Mouse (Mus musculus) hindbrain, embryonic 10.5 days (tissue): ENCODE measurements around the gene Bst1. TPM values are rescaled to one million over a fixed set of nuclear protein-coding genes. Genes with fewer than 3 reads are reported as not detected.

Experiments
- DNase-seq: peaks from one replicate; pipeline ENCODE4 v3.0.0-alpha.2; 2017; ENCODE audit warnings: low spot score
- H3K27ac ChIP-seq: fragments of 300-500 bp; sonication (generic); 2 replicates; pipeline ENCODE4 v1.5.1; 2016; ENCODE audit warnings: mild to moderate bottlenecking, moderate library complexity
- H3K27me3 ChIP-seq: fragments of 300-500 bp; sonication (generic); 2 replicates; pipeline ENCODE4 v1.6.1; 2016; ENCODE audit warnings: mild to moderate bottlenecking; ENCODE audit not compliant: poor library complexity, insufficient read depth, severe bottlenecking
- H3K36me3 ChIP-seq: fragments of 300-500 bp; sonication (generic); 2 replicates; pipeline ENCODE4 v1.6.1; 2016; ENCODE audit warnings: mild to moderate bottlenecking, moderate library complexity
- H3K4me1 ChIP-seq: fragments of 300-500 bp; sonication (generic); replicated peaks from 2 replicates; pipeline ENCODE4 v1.6.1; 2016; ENCODE audit warnings: mild to moderate bottlenecking
- H3K4me3 ChIP-seq: fragments of 300-500 bp; sonication (generic); 2 replicates; pipeline ENCODE4 v1.5.1; 2016; ENCODE audit warnings: mild to moderate bottlenecking, moderate library complexity
- H3K9me3 ChIP-seq: fragments of 300-500 bp; sonication (generic); 2 replicates; pipeline ENCODE4 v1.6.1; 2016; ENCODE audit warnings: mild to moderate bottlenecking, moderate library complexity
- WGBS: fragments of 180-500 bp; shearing (Covaris S2); methylation state at CpG from one replicate; pipeline ENCODE4 v1.1.7; 2016; 5-methylcytosine and 5-hydroxymethylcytosine counted together
- polyA plus RNA-seq: library from polyadenylated mRNA; unstranded; fragments of >200 nt; fragmentation: Nextera tagmentation; extraction: Ambion mirVana; gene quantifications from 2 replicates; pipeline ENCODE4 v1.2.1, GENCODE M21; 2016

Gene Bst1
- polyA plus RNA-seq, 1 experiment from 2014 or later, result not detected

DNA sequence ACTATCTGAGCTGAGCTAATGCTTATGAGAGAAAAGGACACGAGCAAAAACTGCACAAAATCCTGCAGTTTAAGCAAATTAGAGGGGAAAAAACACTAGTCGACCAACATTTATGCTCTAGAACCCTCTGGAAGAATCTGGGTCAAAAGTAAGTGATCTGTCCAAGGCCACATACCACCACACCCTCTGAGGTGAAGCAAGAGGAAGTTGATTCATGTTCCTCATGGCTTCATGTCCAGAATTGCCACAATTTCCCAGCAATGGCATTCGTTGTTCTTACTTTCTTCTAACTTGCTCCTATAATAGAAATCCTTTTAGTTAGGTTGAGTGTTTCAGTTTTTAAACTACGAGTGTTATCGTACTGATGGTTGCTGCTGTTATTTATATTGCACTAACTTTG, 19.2 kb upstream of the Bst1 start:
- no peak overlapping the region for H3K27ac ChIP-seq
- H3K4me3 ChIP-seq, result no peak overlapping the region
- H3K4me1 ChIP-seq, result no peaks in the 10 kb centered on the region; the same call in 1 of the 2 replicates
- DNase-seq, result no peak
- WGBS, result 88% methylated on average over 5 of the region's 5 CpGs
- no peaks in the 10 kb centered on the region for H3K27me3 ChIP-seq
- no peaks in the 10 kb centered on the region for H3K9me3 ChIP-seq
- no peaks in the 10 kb centered on the region for H3K36me3 ChIP-seq

DNA sequence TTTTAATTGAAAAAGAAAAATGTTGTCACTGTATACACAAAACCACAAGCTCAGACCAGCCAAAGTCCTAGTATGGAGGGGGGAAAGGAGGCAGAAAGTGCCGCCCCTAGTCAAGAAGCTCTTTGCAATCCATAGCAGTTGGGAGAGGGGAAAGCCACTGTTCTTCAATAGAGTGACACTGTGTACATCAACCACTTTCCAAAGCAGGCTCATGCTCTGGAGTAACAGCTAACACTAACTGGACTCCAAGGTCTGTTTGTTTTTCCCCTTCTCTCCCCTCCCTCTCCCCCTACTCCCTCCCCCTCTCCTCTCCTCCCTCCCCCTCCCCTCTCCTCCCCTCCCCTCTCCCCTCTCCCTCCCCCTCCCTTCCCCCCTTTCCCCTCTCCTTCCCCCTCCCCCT, 18.0 kb upstream of the Bst1 start:
- no peaks in the 10 kb centered on the region for H3K27me3 ChIP-seq
- WGBS, result 50% methylated on average over 1 of the region's 1 CpGs
- no peak overlapping the region for H3K27ac ChIP-seq
- H3K9me3 ChIP-seq, result no peaks in the 10 kb centered on the region
- H3K4me3 ChIP-seq, result no peak overlapping the region
- no peaks in the 10 kb centered on the region for H3K36me3 ChIP-seq
- H3K4me1 ChIP-seq, result no peaks in the 10 kb centered on the region; the same call in 1 of the 2 replicates
- no peak for DNase-seq

DNA sequence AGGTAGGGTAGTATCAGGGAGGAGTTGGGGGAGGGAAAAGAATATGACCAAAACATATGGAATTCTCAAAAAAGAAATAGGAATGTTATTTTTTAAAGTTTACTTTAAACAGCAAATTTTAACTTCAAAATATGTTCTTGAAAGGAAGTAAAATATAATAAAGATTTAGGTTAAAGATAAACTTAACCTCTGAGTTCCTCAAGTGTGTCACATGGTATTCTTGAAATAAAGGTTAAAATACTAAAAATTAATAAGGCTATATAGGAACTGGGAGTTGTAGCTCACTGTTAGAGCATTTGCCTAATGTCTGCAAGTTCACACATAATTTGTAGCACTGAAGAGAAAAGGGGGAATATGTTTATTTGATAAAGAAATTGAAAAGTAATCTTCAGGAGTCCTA, 17.4 kb upstream of the Bst1 start:
- H3K4me1 ChIP-seq, result no peaks in the 10 kb centered on the region; the same call in 1 of the 2 replicates
- H3K36me3 ChIP-seq, result no peaks in the 10 kb centered on the region
- H3K9me3 ChIP-seq, result no peaks in the 10 kb centered on the region
- DNase-seq, result no peak
- H3K4me3 ChIP-seq, result no peak overlapping the region
- no peak overlapping the region for H3K27ac ChIP-seq
- H3K27me3 ChIP-seq, result no peaks in the 10 kb centered on the region

DNA sequence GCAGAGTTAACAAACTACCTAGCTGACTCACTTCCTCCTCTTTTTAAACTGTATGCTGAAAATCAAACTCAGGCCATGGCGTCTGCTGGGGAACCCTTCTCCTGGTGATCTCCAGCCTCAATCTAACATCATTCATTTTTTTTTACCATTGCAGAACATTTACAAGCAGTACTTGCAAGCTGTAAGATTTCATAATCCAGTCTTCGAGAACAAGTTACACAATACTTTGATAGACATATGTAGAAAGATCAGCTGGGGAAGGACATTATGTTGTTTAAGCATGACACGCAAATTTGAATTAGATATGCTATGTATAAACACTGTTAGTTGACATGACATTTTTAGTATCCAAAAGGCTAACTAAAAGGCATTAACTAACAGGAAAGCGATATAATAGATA, 16.9 kb upstream of the Bst1 start:
- no peak for DNase-seq

DNA sequence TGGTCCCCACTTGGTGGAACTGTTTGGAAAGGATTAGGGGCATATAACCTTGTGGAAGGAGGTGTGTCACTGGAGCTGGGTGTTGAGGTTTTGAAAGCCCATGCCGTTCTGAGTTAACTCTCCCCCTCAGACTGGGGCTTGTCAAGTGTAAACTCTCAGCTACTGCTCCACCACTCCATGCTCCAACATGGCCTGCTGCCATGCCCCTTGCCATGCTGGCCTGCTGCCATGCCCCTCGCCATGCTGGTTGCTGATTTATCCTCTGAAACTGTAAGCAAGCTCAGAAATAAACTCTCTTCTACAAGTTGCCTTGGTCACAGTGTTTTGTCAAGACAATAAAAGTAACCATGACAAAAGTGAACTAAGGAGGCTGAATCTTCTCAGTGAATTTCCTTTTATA, 13.3 kb upstream of the Bst1 start:
- Histone ChIP-seq H3K36me3 (no peaks in the 10 kb centered on the region), H3K27ac (no peak overlapping the region), H3K9me3 (no peaks in the 10 kb centered on the region), H3K4me3 (no peak overlapping the region), H3K27me3 (peaks cover 18% of the 10 kb centered on the region), H3K4me1 (no peaks in the 10 kb centered on the region; the same call in 1 of the 2 replicates)
- WGBS, result 86% methylated on average over 2 of the region's 2 CpGs
- DNase-seq, result no peak

More for the DNA sequence above, 16.9 kb upstream of the Bst1 start:
- H3K4me3 ChIP-seq, result no peak overlapping the region
- WGBS, result 90% methylated on average over 4 of the region's 4 CpGs
- H3K27ac ChIP-seq, result no peak overlapping the region
- no peaks in the 10 kb centered on the region for H3K36me3 ChIP-seq
- H3K4me1 ChIP-seq, result no peaks in the 10 kb centered on the region; the same call in 1 of the 2 replicates
- H3K9me3 ChIP-seq, result no peaks in the 10 kb centered on the region
- 0 out of 2 replicates have a peak, but pooled peaks cover 5% of the 10 kb centered on the region for H3K27me3 ChIP-seq

DNA sequence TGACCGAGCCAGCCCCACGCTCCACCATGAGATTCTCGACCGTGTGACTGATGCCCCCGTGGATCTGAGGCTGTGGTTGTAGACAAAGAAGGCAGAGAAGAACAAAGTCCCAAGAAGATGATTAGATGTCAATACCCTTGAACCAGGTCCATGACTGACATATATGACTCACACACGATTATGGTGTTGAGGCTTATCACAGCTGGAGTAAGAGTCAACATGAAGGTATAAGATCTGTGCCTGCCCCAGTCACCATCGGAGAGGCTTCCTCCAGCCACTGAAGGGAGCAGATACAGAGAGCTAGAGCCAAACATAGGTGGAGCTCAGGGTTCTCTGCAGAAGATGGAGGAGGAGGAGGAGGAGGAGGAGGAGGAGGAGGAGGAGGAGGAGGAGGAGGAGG, 12.3 kb upstream of the Bst1 start:
- H3K4me1 ChIP-seq, result no peaks in the 10 kb centered on the region; the same call in 1 of the 2 replicates
- 0 out of 2 replicates have a peak overlapping the region, but pooled peaks have one; percentile 35 for H3K27ac ChIP-seq
- H3K36me3 ChIP-seq, result no peaks in the 10 kb centered on the region
- no peak for DNase-seq
- H3K27me3 ChIP-seq, result peaks cover 22% of the 10 kb centered on the region
- WGBS, result 94% methylated on average over 7 of the region's 7 CpGs
- H3K9me3 ChIP-seq, result no peaks in the 10 kb centered on the region
- no peak overlapping the region for H3K4me3 ChIP-seq

DNA sequence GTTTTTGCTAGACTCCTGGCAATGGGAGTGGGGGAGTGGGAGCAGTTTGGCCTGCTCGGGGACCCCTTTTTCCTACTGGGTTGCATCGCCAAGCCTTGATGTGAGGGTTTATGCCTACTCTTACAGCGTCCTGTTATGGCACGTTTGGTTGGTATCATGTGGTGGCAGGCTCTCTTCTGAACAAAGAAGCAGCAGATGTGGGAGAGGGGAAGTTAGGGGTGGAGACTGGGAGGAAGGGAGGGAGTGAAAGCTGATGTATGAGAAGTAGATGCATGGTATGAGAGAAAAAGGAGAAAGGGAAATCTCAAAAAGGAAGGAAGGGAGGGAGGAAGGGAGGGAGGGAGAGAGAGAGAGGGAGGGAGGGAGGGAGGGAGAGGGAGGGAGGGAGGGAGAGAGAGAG, 11.8 kb upstream of the Bst1 start:
- Histone ChIP-seq H3K4me3 (no peak overlapping the region), H3K27me3 (peaks cover 22% of the 10 kb centered on the region), H3K27ac (0 out of 2 replicates have a peak overlapping the region, but pooled peaks have one; percentile 35), H3K36me3 (no peaks in the 10 kb centered on the region), H3K9me3 (no peaks in the 10 kb centered on the region), H3K4me1 (peaks cover under 1% of the 10 kb centered on the region; the same call in 1 of the 2 replicates)
- 83% methylated on average over 4 of the region's 4 CpGs for WGBS
- DNase-seq, result no peak

DNA sequence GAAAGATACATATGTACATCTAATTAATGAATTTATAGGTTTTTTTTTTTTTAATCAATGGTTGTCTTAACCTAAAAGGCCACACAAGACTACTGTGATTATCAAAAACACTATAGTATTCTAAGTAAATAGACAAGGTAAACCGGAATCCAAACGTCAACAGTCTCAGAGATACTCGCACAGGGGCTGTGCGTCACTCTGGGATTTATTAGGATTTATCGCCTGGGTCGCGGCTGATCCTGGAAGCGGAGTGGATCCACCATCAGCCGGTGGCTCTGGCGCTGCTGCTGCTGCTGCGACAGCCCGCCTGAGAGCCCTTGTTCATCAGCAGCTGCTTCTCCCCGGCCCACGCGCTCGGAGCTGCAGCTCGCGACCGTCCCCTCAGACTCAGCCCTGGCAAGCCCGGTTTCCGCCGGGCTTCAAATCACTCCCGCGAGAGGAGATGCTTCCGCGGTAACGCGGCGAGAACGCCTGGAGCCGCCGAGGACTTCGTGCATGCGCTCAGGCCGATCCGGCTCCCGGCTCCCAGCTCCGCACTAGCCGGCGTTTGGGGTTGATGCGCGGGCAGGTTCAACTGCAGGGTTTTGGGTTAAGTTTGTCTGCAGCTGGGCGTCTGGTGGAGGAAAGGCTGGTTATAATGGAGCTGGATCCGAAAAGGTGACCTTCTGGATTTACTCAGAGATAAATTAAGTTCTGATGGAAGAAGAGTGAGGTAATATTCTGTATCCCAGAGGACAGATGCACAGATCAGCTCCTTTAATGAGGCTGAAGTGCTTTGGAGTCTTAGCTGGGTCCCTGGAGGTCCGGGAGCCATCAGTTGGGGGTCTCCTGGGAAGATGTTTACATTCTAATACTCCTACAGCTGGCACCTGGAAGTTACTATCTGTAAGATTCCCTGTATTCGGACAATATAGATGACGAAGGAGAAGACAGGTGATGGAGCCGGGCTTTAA, 10.7 kb upstream of the Bst1 start:
- WGBS, result 4% methylated on average over 48 of the region's 48 CpGs
- no peaks in the 10 kb centered on the region for H3K36me3 ChIP-seq
- H3K27ac ChIP-seq, result peak overlapping the region; percentile 87

DNA sequence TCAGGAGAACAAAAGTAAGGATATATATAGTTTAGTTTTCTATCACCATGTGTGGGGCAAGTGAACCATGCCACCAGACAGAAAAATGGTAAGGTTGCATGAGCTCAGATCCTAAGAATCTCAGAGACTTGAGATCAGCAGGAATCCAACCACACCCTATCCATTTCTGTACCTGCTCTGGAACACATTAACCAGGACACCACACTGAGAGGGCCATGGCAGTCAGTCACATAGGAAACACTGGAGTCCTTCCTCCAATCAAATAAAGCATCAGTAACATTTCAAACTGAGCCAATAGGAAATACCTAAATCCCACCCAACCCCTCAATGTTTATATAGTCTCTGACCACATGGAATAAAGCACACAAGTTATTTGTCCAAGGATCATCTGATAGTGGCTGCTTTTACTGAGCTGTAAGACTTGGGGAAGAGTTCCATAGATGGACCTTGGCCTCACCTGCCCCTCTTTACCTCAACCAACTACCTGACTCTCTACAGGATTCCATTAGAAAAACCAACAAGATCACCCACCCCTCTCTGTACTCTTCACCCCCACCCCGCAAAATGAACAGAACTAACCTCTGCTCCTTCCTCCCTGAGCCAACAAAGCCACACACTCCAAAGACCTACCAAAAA, 8.1 kb upstream of the Bst1 start:
- Histone ChIP-seq H3K4me3 (no peak overlapping the region), H3K4me1 (peaks cover 8% of the 10 kb centered on the region; the same call in 1 of the 2 replicates), H3K9me3 (no peaks in the 10 kb centered on the region), H3K36me3 (no peaks in the 10 kb centered on the region), H3K27ac (no peak overlapping the region), H3K27me3 (peaks cover 31% of the 10 kb centered on the region)
- 91% methylated on average over 1 of the region's 1 CpGs for WGBS
- DNase-seq, result no peak

More for the DNA sequence above, 10.7 kb upstream of the Bst1 start:
- H3K4me3 ChIP-seq, result peak overlapping the region; percentile 54
- H3K4me1 ChIP-seq, result peaks cover 8% of the 10 kb centered on the region; the same call in 1 of the 2 replicates
- H3K27me3 ChIP-seq, result peaks cover 22% of the 10 kb centered on the region
- DNase-seq, result peak; percentile 92
- H3K9me3 ChIP-seq, result no peaks in the 10 kb centered on the region

DNA sequence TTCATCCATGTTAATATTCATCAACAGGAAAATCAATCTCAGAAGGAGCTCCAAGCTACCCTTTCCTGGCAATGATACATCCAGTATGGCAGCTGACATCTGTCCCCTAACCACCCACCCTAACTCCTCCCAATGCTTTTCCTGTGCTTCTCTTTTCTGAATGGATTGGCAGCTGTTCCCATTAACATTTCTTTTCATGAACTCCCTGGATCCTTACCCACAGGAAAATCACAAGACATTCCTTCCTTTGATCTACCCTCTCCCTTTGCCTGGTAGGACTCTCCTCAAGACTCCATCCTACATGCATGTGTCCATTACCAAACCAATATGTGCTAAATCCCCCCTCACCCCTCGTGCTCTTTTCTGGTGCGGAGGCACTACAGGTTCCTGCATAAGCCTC, 4.1 kb upstream of the Bst1 start:
- WGBS, result 80% methylated on average over 2 of the region's 2 CpGs
- Histone ChIP-seq H3K27ac (no peak overlapping the region), H3K4me3 (no peak overlapping the region), H3K4me1 (peaks cover 13% of the 10 kb centered on the region; the same call in 1 of the 2 replicates), H3K27me3 (peaks cover 26% of the 10 kb centered on the region), H3K9me3 (no peaks in the 10 kb centered on the region), H3K36me3 (no peaks in the 10 kb centered on the region)
- no peak for DNase-seq

DNA sequence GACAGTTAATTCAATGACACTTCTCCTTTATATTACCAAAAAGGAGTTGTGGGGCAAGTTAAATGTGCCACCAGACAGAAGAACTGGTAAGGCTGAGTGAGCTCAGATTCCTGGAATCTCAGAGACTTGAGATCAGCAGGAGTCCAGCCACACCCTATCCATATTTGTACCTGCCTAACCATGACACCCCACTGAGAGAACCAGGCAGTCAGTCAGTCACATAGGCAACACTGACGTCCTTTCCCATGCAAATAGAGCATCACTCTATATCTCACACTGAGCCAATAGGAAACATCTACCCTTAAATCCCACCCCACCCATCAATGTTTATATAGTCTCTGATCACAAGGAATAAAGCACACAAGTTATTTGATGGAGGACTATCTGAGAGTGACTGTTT, 2.9 kb upstream of the Bst1 start:
- 65% methylated on average over 1 of the region's 1 CpGs for WGBS
- H3K4me3 ChIP-seq, result no peak overlapping the region
- no peak overlapping the region for H3K27ac ChIP-seq
- H3K9me3 ChIP-seq, result no peaks in the 10 kb centered on the region
- peaks cover 13% of the 10 kb centered on the region; the same call in 1 of the 2 replicates for H3K4me1 ChIP-seq
- DNase-seq, result no peak
- peaks cover 18% of the 10 kb centered on the region for H3K27me3 ChIP-seq
- H3K36me3 ChIP-seq, result no peaks in the 10 kb centered on the region

DNA sequence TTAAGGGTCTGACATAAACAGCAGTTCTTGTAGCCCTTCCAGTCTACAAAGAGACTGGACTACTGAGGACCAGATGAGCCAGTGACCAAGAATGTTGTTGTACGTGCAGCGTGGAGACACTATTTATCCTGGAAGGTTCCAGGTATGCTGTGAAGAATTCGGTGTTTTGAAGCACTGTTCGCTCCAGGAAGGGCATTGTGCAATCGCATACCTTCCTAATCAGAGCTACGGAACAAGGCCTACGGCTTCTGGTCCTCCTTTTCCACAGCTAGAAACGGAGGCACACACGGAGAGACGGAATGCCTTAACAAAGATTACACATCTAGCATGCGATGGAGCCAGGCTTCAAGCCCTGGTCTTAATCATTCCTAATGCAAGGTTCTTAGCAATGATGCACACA, 2.1 kb downstream of the Bst1 start:
- DNase-seq, result no peak
- Histone ChIP-seq H3K27me3 (peaks cover 8% of the 10 kb centered on the region; the same call in 1 of the 2 replicates), H3K4me3 (no peak overlapping the region), H3K27ac (no peak overlapping the region), H3K9me3 (no peaks in the 10 kb centered on the region), H3K36me3 (no peaks in the 10 kb centered on the region), H3K4me1 (peaks cover 5% of the 10 kb centered on the region; the same call in 1 of the 2 replicates)
- WGBS, result 91% methylated on average over 11 of the region's 11 CpGs

DNA sequence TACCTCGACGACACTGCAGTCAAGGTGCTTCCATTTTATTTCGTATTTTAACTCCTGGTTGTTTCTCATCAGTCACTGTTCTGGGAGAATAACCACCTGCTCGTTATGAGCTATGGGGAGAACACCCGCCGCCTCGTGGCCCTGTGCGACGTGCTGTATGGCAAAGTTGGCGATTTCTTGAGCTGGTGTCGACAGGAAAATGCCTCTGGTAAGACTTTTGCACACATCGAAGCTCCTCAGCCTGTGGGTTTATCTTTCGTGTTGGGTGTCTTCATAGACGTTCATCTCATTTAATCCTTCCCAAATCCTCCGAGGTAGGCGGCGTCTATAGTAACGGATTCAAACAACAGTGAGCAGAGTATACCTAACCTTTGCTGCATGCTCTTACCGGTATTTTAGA, 2.9 kb downstream of the Bst1 start, which contains the start of gene Fbxl5:
Gene Fbxl5 (minus strand): TSS at position 101 of the 400 bp plus-strand sequence.
- no peak within 1 kb of the TSS for H3K4me3 ChIP-seq
- 84% methylated on average over 19 of the region's 19 CpGs for WGBS
- H3K27ac ChIP-seq, result no peak within 1 kb of the TSS
- H3K4me1 ChIP-seq, result peaks cover 5% of the 10 kb centered on the region; the same call in 1 of the 2 replicates
- peaks cover 8% of the 10 kb centered on the region; the same call in 1 of the 2 replicates for H3K27me3 ChIP-seq
- H3K9me3 ChIP-seq, result no peaks in the 10 kb centered on the region
- H3K36me3 ChIP-seq, result no peaks in the 10 kb centered on the region
- DNase-seq, result no peak
